Mouse (Mus musculus): ENCODE data around the gene Kcnk5. TPM values are rescaled to one million over a fixed set of nuclear protein-coding genes. Genes with fewer than 3 reads are reported as not detected.

Kcnk5 gene
- total RNA-seq, 2 experiments from 2014 or later = 0.39 to 0.41 TPM

- no peak for DNase-seq (ENCODE audit: low spot score in 2 of 2)
Measured at GRCm38 (mm10) chr14:20202655-20203181, 21.1 kb upstream of the Kcnk5 start.

GRCm38 (mm10) chr14:20201066-20201683 is 19.6 kb upstream of the Kcnk5 start:
- no peak for DNase-seq (ENCODE audit: low spot score in 2 of 2)

- peak in 1 of 2 experiments; percentile 12 for DNase-seq (ENCODE audit: low spot score in 2 of 2)
Measured at GRCm38 (mm10) chr14:20193103-20193715, 11.6 kb upstream of the Kcnk5 start.

GRCm38 (mm10) chr14:20191136-20191735 is 9.6 kb upstream of the Kcnk5 start:
- DNase-seq (ENCODE audit: low spot score in 2 of 2) = no peak

- DNase-seq (ENCODE audit: low spot score in 2 of 2) = no peak
Measured at GRCm38 (mm10) chr14:20189751-20190150, 8.1 kb upstream of the Kcnk5 start.

GRCm38 (mm10) chr14:20185426-20185825 is 3.8 kb upstream of the Kcnk5 start:
- DNase-seq (ENCODE audit: low spot score in 2 of 2) = no peak

GRCm38 (mm10) chr14:20183701-20184100 is 2.1 kb upstream of the Kcnk5 start:
- DNase-seq (ENCODE audit: low spot score in 2 of 2) = no peak

- no peak for DNase-seq (ENCODE audit: low spot score in 2 of 2)
Measured at GRCm38 (mm10) chr14:20182596-20182995, 987 bp upstream of the Kcnk5 start.

GRCm38 (mm10) chr14:20180751-20181162 is 852 bp downstream of the Kcnk5 start:
- no peak for DNase-seq (ENCODE audit: low spot score in 2 of 2)

GRCm38 (mm10) chr14:20180304-20180703 is 1.3 kb downstream of the Kcnk5 start:
- DNase-seq (ENCODE audit: low spot score in 2 of 2) = no peak

- no peak for DNase-seq (ENCODE audit: low spot score in 2 of 2)
Measured at GRCm38 (mm10) chr14:20179731-20180280, 1.8 kb downstream of the Kcnk5 start.

GRCm38 (mm10) chr14:20179080-20179479 is 2.5 kb downstream of the Kcnk5 start:
- no peak for DNase-seq (ENCODE audit: low spot score in 2 of 2)

GRCm38 (mm10) chr14:20178593-20178992 is 3.0 kb downstream of the Kcnk5 start:
- no peak for DNase-seq (ENCODE audit: low spot score in 2 of 2)

GRCm38 (mm10) chr14:20177494-20178123 is 4.0 kb downstream of the Kcnk5 start:
- no peak for DNase-seq (ENCODE audit: low spot score in 2 of 2)

GRCm38 (mm10) chr14:20175705-20176104 is 5.9 kb downstream of the Kcnk5 start:
- DNase-seq (ENCODE audit: low spot score in 2 of 2) = no peak

GRCm38 (mm10) chr14:20175114-20175513 is 6.5 kb downstream of the Kcnk5 start:
- no peak for DNase-seq (ENCODE audit: low spot score in 2 of 2)

- no peak for DNase-seq (ENCODE audit: low spot score in 2 of 2)
Measured at GRCm38 (mm10) chr14:20174696-20175095, 6.9 kb downstream of the Kcnk5 start.

GRCm38 (mm10) chr14:20173873-20174490 is 7.6 kb downstream of the Kcnk5 start:
- no peak for DNase-seq (ENCODE audit: low spot score in 2 of 2)

- no peak for DNase-seq (ENCODE audit: low spot score in 2 of 2)
Measured at GRCm38 (mm10) chr14:20172924-20173323, 8.7 kb downstream of the Kcnk5 start.

- DNase-seq (ENCODE audit: low spot score in 2 of 2) = no peak
Measured at GRCm38 (mm10) chr14:20172509-20172908, 9.1 kb downstream of the Kcnk5 start.

GRCm38 (mm10) chr14:20171840-20172239 is 9.8 kb downstream of the Kcnk5 start:
- no peak for DNase-seq (ENCODE audit: low spot score in 2 of 2)
